Mouse (Mus musculus) forebrain, embryonic 12.5 days (tissue): ENCODE measurements around the gene Tbc1d30. TPM values are rescaled to one million over a fixed set of nuclear protein-coding genes. Genes with fewer than 3 reads are reported as not detected.
A peak's percentile ranks its signal among the peaks of the same experiment; 100 is the strongest.

Experiments
- ATAC-seq: fragments of 200-750 bp; cut with Nextera tagmentation; 2 replicates; pipeline ENCODE4 v1.8.0; 2017; ENCODE audit warnings: moderate TSS enrichment; ENCODE audit not compliant: low FRiP score
- H3K27ac ChIP-seq: fragments of 300-500 bp; sonication (generic); 2 replicates; pipeline ENCODE4 v1.5.1; 2016; ENCODE audit warnings: mild to moderate bottlenecking
- H3K27me3 ChIP-seq: fragments of 300-500 bp; sonication (generic); 2 replicates; pipeline ENCODE4 v1.6.1; 2016; ENCODE audit warnings: mild to moderate bottlenecking
- H3K36me3 ChIP-seq: fragments of 300-500 bp; sonication (generic); replicated peaks from 2 replicates; pipeline ENCODE4 v1.6.1; 2016; ENCODE audit warnings: mild to moderate bottlenecking
- H3K4me1 ChIP-seq: fragments of 300-500 bp; sonication (generic); 2 replicates; pipeline ENCODE4 v1.6.1; 2016
- H3K4me2 ChIP-seq: fragments of 300-500 bp; sonication (generic); 2 replicates; pipeline ENCODE4 v1.6.1; 2016; ENCODE audit warnings: mild to moderate bottlenecking, moderate library complexity
- H3K4me3 ChIP-seq: fragments of 300-500 bp; sonication (generic); replicated peaks from 2 replicates; pipeline ENCODE4 v1.5.1; 2016; ENCODE audit warnings: mild to moderate bottlenecking
- H3K9ac ChIP-seq: fragments of 300-500 bp; sonication (generic); 2 replicates; pipeline ENCODE4 v1.6.1; 2016; ENCODE audit warnings: mild to moderate bottlenecking
- H3K9me3 ChIP-seq: fragments of 300-500 bp; sonication (generic); 2 replicates; pipeline ENCODE4 v1.6.1; 2016
- WGBS: fragments of 180-500 bp; shearing (Covaris S2); methylation state at CpG from one replicate; pipeline ENCODE4 v1.1.7; 2016; 5-methylcytosine and 5-hydroxymethylcytosine counted together
- polyA plus RNA-seq: library from polyadenylated mRNA; unstranded; fragments of >200 nt; fragmentation: Nextera tagmentation; extraction: Ambion mirVana; gene quantifications from 2 replicates; pipeline ENCODE4 v1.2.1, GENCODE M21; 2016

The Tbc1d30 gene
- polyA plus RNA-seq, 1 experiment from 2014 or later = 5.0 TPM

- H3K4me3 ChIP-seq = no peak overlapping the region
- 0 out of 2 replicates have a peak, but pooled peaks cover 2% of the 10 kb centered on the region for H3K36me3 ChIP-seq
- H3K4me2 ChIP-seq = no peak overlapping the region
- H3K9ac ChIP-seq = no peak overlapping the region
- H3K9me3 ChIP-seq = no peaks in the 10 kb centered on the region
- peaks cover 5% of the 10 kb centered on the region; the same call in 1 of the 2 replicates for H3K27me3 ChIP-seq
- no peak overlapping the region for H3K27ac ChIP-seq
- WGBS = 84% methylated on average over 11 of the region's 11 CpGs
- no peak for ATAC-seq
- H3K4me1 ChIP-seq = no peaks in the 10 kb centered on the region
Measured at GRCm38 (mm10) chr10:121280943-121281342, 70.1 kb downstream of the Tbc1d30 start.

- Histone ChIP-seq H3K4me3 (no peak overlapping the region), H3K4me2 (no peak overlapping the region), H3K27me3 (no peaks in the 10 kb centered on the region), H3K9me3 (no peaks in the 10 kb centered on the region), H3K4me1 (no peaks in the 10 kb centered on the region), H3K36me3 (peaks cover 19% of the 10 kb centered on the region), H3K27ac (no peak overlapping the region), H3K9ac (no peak overlapping the region)
- 76% methylated on average over 2 of the region's 2 CpGs for WGBS
- ATAC-seq = no peak
Measured at GRCm38 (mm10) chr10:121277022-121277471, 74.0 kb downstream of the Tbc1d30 start.

- Histone ChIP-seq H3K4me3 (no peak overlapping the region), H3K9me3 (no peaks in the 10 kb centered on the region), H3K4me2 (no peak overlapping the region), H3K4me1 (no peaks in the 10 kb centered on the region), H3K27me3 (no peaks in the 10 kb centered on the region), H3K9ac (no peak overlapping the region), H3K27ac (no peak overlapping the region), H3K36me3 (peaks cover 32% of the 10 kb centered on the region)
- no peak for ATAC-seq
- 90% methylated on average over 1 of the region's 1 CpGs for WGBS
Measured at GRCm38 (mm10) chr10:121274964-121275363, 76.1 kb downstream of the Tbc1d30 start.

- Histone ChIP-seq H3K27me3 (no peaks in the 10 kb centered on the region), H3K27ac (no peak overlapping the region), H3K4me3 (no peak overlapping the region), H3K36me3 (peaks cover 45% of the 10 kb centered on the region), H3K9me3 (no peaks in the 10 kb centered on the region), H3K9ac (no peak overlapping the region), H3K4me1 (no peaks in the 10 kb centered on the region), H3K4me2 (no peak overlapping the region)
- WGBS = 85% methylated on average over 8 of the region's 8 CpGs
- ATAC-seq = no peak
Measured at GRCm38 (mm10) chr10:121271002-121271401, 80.1 kb downstream of the Tbc1d30 start.

- Histone ChIP-seq H3K27ac (no peak overlapping the region), H3K27me3 (no peaks in the 10 kb centered on the region), H3K9ac (no peak overlapping the region), H3K4me2 (no peak overlapping the region), H3K36me3 (peaks cover 31% of the 10 kb centered on the region), H3K9me3 (no peaks in the 10 kb centered on the region), H3K4me3 (no peak overlapping the region), H3K4me1 (no peaks in the 10 kb centered on the region)
- no peak for ATAC-seq
- 89% methylated on average over 8 of the region's 8 CpGs for WGBS
Measured at GRCm38 (mm10) chr10:121268771-121269170, 82.3 kb downstream of the Tbc1d30 start.

- 78% methylated on average over 7 of the region's 7 CpGs for WGBS
- Histone ChIP-seq H3K4me1 (no peaks in the 10 kb centered on the region), H3K27ac (no peak overlapping the region)
Measured at GRCm38 (mm10) chr10:121264204-121264575, 86.9 kb downstream of the Tbc1d30 start.

GRCm38 (mm10) chr10:121263520-121264203 lies 87.4 kb downstream of the Tbc1d30 start:
- H3K4me1 ChIP-seq = no peaks in the 10 kb centered on the region
- H3K36me3 ChIP-seq = peaks cover 17% of the 10 kb centered on the region
- no peaks in the 10 kb centered on the region for H3K27me3 ChIP-seq
- no peak for ATAC-seq
- no peak overlapping the region for H3K9ac ChIP-seq
- no peak overlapping the region for H3K27ac ChIP-seq
- no peak overlapping the region for H3K4me3 ChIP-seq
- WGBS = 88% methylated on average over 21 of the region's 21 CpGs
- H3K9me3 ChIP-seq = no peaks in the 10 kb centered on the region
- no peak overlapping the region for H3K4me2 ChIP-seq

More at GRCm38 (mm10) chr10:121264204-121264575, 86.9 kb downstream of the Tbc1d30 start:
- no peaks in the 10 kb centered on the region for H3K9me3 ChIP-seq
- H3K36me3 ChIP-seq = peaks cover 17% of the 10 kb centered on the region
- no peak overlapping the region for H3K4me3 ChIP-seq
- H3K27me3 ChIP-seq = no peaks in the 10 kb centered on the region
- H3K4me2 ChIP-seq = no peak overlapping the region
- H3K9ac ChIP-seq = no peak overlapping the region
- no peak for ATAC-seq

- Histone ChIP-seq H3K4me2 (no peak overlapping the region), H3K9ac (no peak overlapping the region), H3K9me3 (no peaks in the 10 kb centered on the region), H3K4me3 (no peak overlapping the region), H3K27me3 (peaks cover 4% of the 10 kb centered on the region; the same call in 1 of the 2 replicates), H3K36me3 (peaks cover 11% of the 10 kb centered on the region), H3K4me1 (no peaks in the 10 kb centered on the region), H3K27ac (no peak overlapping the region)
- WGBS = 93% methylated on average over 8 of the region's 8 CpGs
- no peak for ATAC-seq
Measured at GRCm38 (mm10) chr10:121262206-121262605, 88.9 kb downstream of the Tbc1d30 start.

GRCm38 (mm10) chr10:121261036-121261592 lies 90.0 kb downstream of the Tbc1d30 start:
- WGBS = 93% methylated on average over 6 of the region's 6 CpGs
- peaks cover 4% of the 10 kb centered on the region; the same call in 1 of the 2 replicates for H3K27me3 ChIP-seq
- H3K4me2 ChIP-seq = no peak overlapping the region
- H3K9ac ChIP-seq = no peak overlapping the region
- no peak overlapping the region for H3K27ac ChIP-seq
- H3K9me3 ChIP-seq = no peaks in the 10 kb centered on the region
- no peak for ATAC-seq
- H3K36me3 ChIP-seq = peaks cover 4% of the 10 kb centered on the region; the same call in 1 of the 2 replicates
- no peaks in the 10 kb centered on the region for H3K4me1 ChIP-seq
- H3K4me3 ChIP-seq = no peak overlapping the region

- Histone ChIP-seq H3K9ac (no peak overlapping the region), H3K4me3 (no peak overlapping the region), H3K27me3 (peaks cover 13% of the 10 kb centered on the region; the same call in 1 of the 2 replicates), H3K9me3 (no peaks in the 10 kb centered on the region), H3K4me2 (no peak overlapping the region; the same call in 1 of the 2 replicates), H3K4me1 (no peaks in the 10 kb centered on the region), H3K27ac (no peak overlapping the region), H3K36me3 (no peaks in the 10 kb centered on the region)
- ATAC-seq = peak; percentile 64; the same call in 1 of the 2 replicates
- WGBS = 25% methylated on average over 17 of the region's 17 CpGs
Measured at GRCm38 (mm10) chr10:121256115-121256825, 94.8 kb downstream of the Tbc1d30 start.

- H3K9me3 ChIP-seq = no peaks in the 10 kb centered on the region
- peaks cover 13% of the 10 kb centered on the region; the same call in 1 of the 2 replicates for H3K27me3 ChIP-seq
- ATAC-seq = no peak
- no peak overlapping the region for H3K27ac ChIP-seq
- no peaks in the 10 kb centered on the region for H3K4me1 ChIP-seq
- no peaks in the 10 kb centered on the region for H3K36me3 ChIP-seq
- H3K9ac ChIP-seq = no peak overlapping the region
- H3K4me2 ChIP-seq = no peak overlapping the region
- H3K4me3 ChIP-seq = no peak overlapping the region
- 94% methylated on average over 5 of the region's 5 CpGs for WGBS
Measured at GRCm38 (mm10) chr10:121255465-121255864, 95.6 kb downstream of the Tbc1d30 start.

- Histone ChIP-seq H3K27me3 (peaks cover 13% of the 10 kb centered on the region; the same call in 1 of the 2 replicates), H3K27ac (no peak overlapping the region), H3K4me2 (no peak overlapping the region), H3K4me3 (no peak overlapping the region), H3K9me3 (no peaks in the 10 kb centered on the region), H3K36me3 (no peaks in the 10 kb centered on the region), H3K9ac (no peak overlapping the region), H3K4me1 (no peaks in the 10 kb centered on the region)
- no peak for ATAC-seq
- WGBS = 86% methylated on average over 8 of the region's 8 CpGs
Measured at GRCm38 (mm10) chr10:121254343-121254742, 96.7 kb downstream of the Tbc1d30 start.
